Mouse (Mus musculus): ENCODE results near the gene Neurod1. TPM values are rescaled to one million over a fixed set of nuclear protein-coding genes. Genes with fewer than 3 reads are reported as not detected.

Neurod1 gene
- polyA plus RNA-seq, 1 experiment from 2014 or later, result not detected

Other genes starting within 250 kb of the Neurod1 start
- gene Itga4, start 201.3 kb downstream of the Neurod1 start, polyA plus RNA-seq (2015; fragmentation: Nextera tagmentation; extraction: Ambion mirVana), result 6.5 and 8.2 TPM in 2 replicates
- gene Cerkl, start within 50 bp of the Neurod1 start, polyA plus RNA-seq (2015; fragmentation: Nextera tagmentation; extraction: Ambion mirVana), result 0.10 and 0.30 TPM in 2 replicates
- 9.2 and 9.7 TPM in 2 replicates for gene Itprid2, start 178.6 kb upstream of the Neurod1 start, polyA plus RNA-seq (2015; fragmentation: Nextera tagmentation; extraction: Ambion mirVana)